Mouse (Mus musculus): Measurements from ENCODE around the gene Tmem170b. TPM values are rescaled to one million over a fixed set of nuclear protein-coding genes. Genes with fewer than 3 reads are reported as not detected.

Tmem170b gene
- polyA plus RNA-seq, 1 experiment from 2014 or later, result 10.1 TPM

GRCm38 (mm10) chr13:41581058-41581457 lies 24.6 kb upstream of the Tmem170b start:
- Histone ChIP-seq H3K36me3 (ENCODE audit: control insufficient read depth, insufficient read depth, low read length) (no peaks in the 10 kb centered on the region), H3K27me3 (ENCODE audit: control insufficient read depth, insufficient read depth, low read length) (no peaks in the 10 kb centered on the region), H3K4me3 (replicated peaks; ENCODE audit: low read length) (no peak overlapping the region), H3K4me2 (ENCODE audit: low read depth, low read length) (no peak overlapping the region), H3K4me1 (ENCODE audit: control insufficient read depth, insufficient read depth, low read length) (peaks cover 9% of the 10 kb centered on the region; the same call in 1 of the 2 replicates), H3K9me3 (replicated peaks; ENCODE audit: control insufficient read depth, low read length) (0 out of 2 replicates have a peak, but pooled peaks cover 4% of the 10 kb centered on the region), H3K9ac (ENCODE audit: low read length) (no peak overlapping the region), H3K27ac (ENCODE audit: low read length) (no peak overlapping the region)
- WGBS, result 50% methylated on average over 4 of the region's 4 CpGs
- no peak for ATAC-seq (ENCODE audit: insufficient read depth, low FRiP score)

GRCm38 (mm10) chr13:41583666-41584357 lies 21.9 kb upstream of the Tmem170b start:
- Histone ChIP-seq H3K9me3 (replicated peaks; ENCODE audit: control insufficient read depth, low read length) (no peaks in the 10 kb centered on the region), H3K4me3 (replicated peaks; ENCODE audit: low read length) (no peak overlapping the region), H3K36me3 (ENCODE audit: control insufficient read depth, insufficient read depth, low read length) (no peaks in the 10 kb centered on the region), H3K9ac (ENCODE audit: low read length) (no peak overlapping the region), H3K4me1 (ENCODE audit: control insufficient read depth, insufficient read depth, low read length) (peaks cover 9% of the 10 kb centered on the region; the same call in 1 of the 2 replicates), H3K27ac (ENCODE audit: low read length) (no peak overlapping the region), H3K27me3 (ENCODE audit: control insufficient read depth, insufficient read depth, low read length) (no peaks in the 10 kb centered on the region), H3K4me2 (ENCODE audit: low read depth, low read length) (peak overlapping the region; percentile 32; the same call in 1 of the 2 replicates)
- no peak for ATAC-seq (ENCODE audit: insufficient read depth, low FRiP score)
- WGBS, result 71% methylated on average over 7 of the region's 7 CpGs

- no peak overlapping the region for H3K9ac ChIP-seq (ENCODE audit: low read length)
- H3K4me2 ChIP-seq (ENCODE audit: low read depth, low read length), result no peak overlapping the region
- WGBS, result 95% methylated on average over 3 of the region's 3 CpGs
- no peaks in the 10 kb centered on the region for H3K36me3 ChIP-seq (ENCODE audit: control insufficient read depth, insufficient read depth, low read length)
- H3K4me1 ChIP-seq (ENCODE audit: control insufficient read depth, insufficient read depth, low read length), result peaks cover 9% of the 10 kb centered on the region; the same call in 1 of the 2 replicates
- H3K9me3 ChIP-seq (replicated peaks; ENCODE audit: control insufficient read depth, low read length), result no peaks in the 10 kb centered on the region
- no peak overlapping the region for H3K27ac ChIP-seq (ENCODE audit: low read length)
- no peaks in the 10 kb centered on the region for H3K27me3 ChIP-seq (ENCODE audit: control insufficient read depth, insufficient read depth, low read length)
- H3K4me3 ChIP-seq (replicated peaks; ENCODE audit: low read length), result no peak overlapping the region
- no peak for ATAC-seq (ENCODE audit: insufficient read depth, low FRiP score)
These were observed 21.4 kb upstream of the Tmem170b start for GRCm38 (mm10) chr13:41584358-41584680.

- no peak for ATAC-seq (ENCODE audit: insufficient read depth, low FRiP score)
- H3K4me3 ChIP-seq (replicated peaks; ENCODE audit: low read length), result no peak overlapping the region
- H3K27me3 ChIP-seq (ENCODE audit: control insufficient read depth, insufficient read depth, low read length), result no peaks in the 10 kb centered on the region
- no peak overlapping the region for H3K27ac ChIP-seq (ENCODE audit: low read length)
- no peaks in the 10 kb centered on the region for H3K36me3 ChIP-seq (ENCODE audit: control insufficient read depth, insufficient read depth, low read length)
- no peak overlapping the region for H3K4me2 ChIP-seq (ENCODE audit: low read depth, low read length)
- 58% methylated on average over 4 of the region's 4 CpGs for WGBS
- H3K9me3 ChIP-seq (replicated peaks; ENCODE audit: control insufficient read depth, low read length), result no peaks in the 10 kb centered on the region
- H3K4me1 ChIP-seq (ENCODE audit: control insufficient read depth, insufficient read depth, low read length), result peaks cover 9% of the 10 kb centered on the region; the same call in 1 of the 2 replicates
- no peak overlapping the region for H3K9ac ChIP-seq (ENCODE audit: low read length)
These were observed 20.8 kb upstream of the Tmem170b start for GRCm38 (mm10) chr13:41584896-41585295.

GRCm38 (mm10) chr13:41596678-41597077 lies 9.0 kb upstream of the Tmem170b start:
- no peak overlapping the region for H3K4me2 ChIP-seq (ENCODE audit: low read depth, low read length)
- H3K9me3 ChIP-seq (replicated peaks; ENCODE audit: control insufficient read depth, low read length), result no peaks in the 10 kb centered on the region
- H3K9ac ChIP-seq (ENCODE audit: low read length), result no peak overlapping the region
- ATAC-seq (ENCODE audit: insufficient read depth, low FRiP score), result no peak
- no peak overlapping the region for H3K4me3 ChIP-seq (replicated peaks; ENCODE audit: low read length)
- no peak overlapping the region for H3K27ac ChIP-seq (ENCODE audit: low read length)
- no peaks in the 10 kb centered on the region for H3K4me1 ChIP-seq (ENCODE audit: control insufficient read depth, insufficient read depth, low read length)
- H3K36me3 ChIP-seq (ENCODE audit: control insufficient read depth, insufficient read depth, low read length), result no peaks in the 10 kb centered on the region
- no peaks in the 10 kb centered on the region for H3K27me3 ChIP-seq (ENCODE audit: control insufficient read depth, insufficient read depth, low read length)
- 51% methylated on average over 2 of the region's 2 CpGs for WGBS

- Histone ChIP-seq H3K27me3 (ENCODE audit: control insufficient read depth, insufficient read depth, low read length) (no peaks in the 10 kb centered on the region), H3K36me3 (ENCODE audit: control insufficient read depth, insufficient read depth, low read length) (no peaks in the 10 kb centered on the region), H3K9ac (ENCODE audit: low read length) (no peak overlapping the region), H3K27ac (ENCODE audit: low read length) (no peak overlapping the region), H3K4me1 (ENCODE audit: control insufficient read depth, insufficient read depth, low read length) (no peaks in the 10 kb centered on the region), H3K4me3 (replicated peaks; ENCODE audit: low read length) (no peak overlapping the region), H3K9me3 (replicated peaks; ENCODE audit: control insufficient read depth, low read length) (no peaks in the 10 kb centered on the region), H3K4me2 (ENCODE audit: low read depth, low read length) (no peak overlapping the region)
- no peak for ATAC-seq (ENCODE audit: insufficient read depth, low FRiP score)
- 71% methylated on average over 4 of the region's 4 CpGs for WGBS
These were observed 5.7 kb upstream of the Tmem170b start for GRCm38 (mm10) chr13:41599977-41600376.

- no peak for ATAC-seq (ENCODE audit: insufficient read depth, low FRiP score)
- Histone ChIP-seq H3K27me3 (ENCODE audit: control insufficient read depth, insufficient read depth, low read length) (no peaks in the 10 kb centered on the region), H3K4me2 (ENCODE audit: low read depth, low read length) (no peak overlapping the region), H3K4me1 (ENCODE audit: control insufficient read depth, insufficient read depth, low read length) (no peaks in the 10 kb centered on the region), H3K9ac (ENCODE audit: low read length) (no peak overlapping the region), H3K36me3 (ENCODE audit: control insufficient read depth, insufficient read depth, low read length) (no peaks in the 10 kb centered on the region), H3K4me3 (replicated peaks; ENCODE audit: low read length) (no peak overlapping the region), H3K9me3 (replicated peaks; ENCODE audit: control insufficient read depth, low read length) (no peaks in the 10 kb centered on the region), H3K27ac (ENCODE audit: low read length) (no peak overlapping the region)
- WGBS, result 81% methylated on average over 3 of the region's 3 CpGs
These were observed 4.7 kb upstream of the Tmem170b start for GRCm38 (mm10) chr13:41601056-41601455.

GRCm38 (mm10) chr13:41603921-41604466 lies 1.7 kb upstream of the Tmem170b start:
- Histone ChIP-seq H3K4me2 (ENCODE audit: low read depth, low read length) (no peak overlapping the region), H3K9ac (ENCODE audit: low read length) (no peak overlapping the region), H3K27me3 (ENCODE audit: control insufficient read depth, insufficient read depth, low read length) (no peaks in the 10 kb centered on the region), H3K9me3 (replicated peaks; ENCODE audit: control insufficient read depth, low read length) (no peaks in the 10 kb centered on the region), H3K4me1 (ENCODE audit: control insufficient read depth, insufficient read depth, low read length) (peaks cover 4% of the 10 kb centered on the region; the same call in 1 of the 2 replicates), H3K36me3 (ENCODE audit: control insufficient read depth, insufficient read depth, low read length) (no peaks in the 10 kb centered on the region), H3K4me3 (replicated peaks; ENCODE audit: low read length) (no peak overlapping the region), H3K27ac (ENCODE audit: low read length) (no peak overlapping the region)
- no peak for ATAC-seq (ENCODE audit: insufficient read depth, low FRiP score)
- 74% methylated on average over 5 of the region's 5 CpGs for WGBS

GRCm38 (mm10) chr13:41606081-41607000 lies 634 bp downstream of the Tmem170b start:
- Histone ChIP-seq H3K27ac (ENCODE audit: low read length) (peak overlapping the region; percentile 83), H3K27me3 (ENCODE audit: control insufficient read depth, insufficient read depth, low read length) (no peaks in the 10 kb centered on the region), H3K4me2 (ENCODE audit: low read depth, low read length) (peak overlapping the region; percentile 71), H3K9me3 (replicated peaks; ENCODE audit: control insufficient read depth, low read length) (no peaks in the 10 kb centered on the region), H3K4me3 (replicated peaks; ENCODE audit: low read length) (peak overlapping the region; percentile 86), H3K36me3 (ENCODE audit: control insufficient read depth, insufficient read depth, low read length) (no peaks in the 10 kb centered on the region), H3K9ac (ENCODE audit: low read length) (peak overlapping the region; percentile 86), H3K4me1 (ENCODE audit: control insufficient read depth, insufficient read depth, low read length) (peaks cover 4% of the 10 kb centered on the region; the same call in 1 of the 2 replicates)
- peak; percentile 20 for ATAC-seq (ENCODE audit: insufficient read depth, low FRiP score)
- WGBS, result 1% methylated on average over 66 of the region's 67 CpGs
